Mouse (Mus musculus): ENCODE measurements around the gene Smoc2. TPM values are rescaled to one million over a fixed set of nuclear protein-coding genes. Genes with fewer than 3 reads are reported as not detected.

Smoc2 gene
- total and polyA plus RNA-seq, 3 experiments = not detected

DNA sequence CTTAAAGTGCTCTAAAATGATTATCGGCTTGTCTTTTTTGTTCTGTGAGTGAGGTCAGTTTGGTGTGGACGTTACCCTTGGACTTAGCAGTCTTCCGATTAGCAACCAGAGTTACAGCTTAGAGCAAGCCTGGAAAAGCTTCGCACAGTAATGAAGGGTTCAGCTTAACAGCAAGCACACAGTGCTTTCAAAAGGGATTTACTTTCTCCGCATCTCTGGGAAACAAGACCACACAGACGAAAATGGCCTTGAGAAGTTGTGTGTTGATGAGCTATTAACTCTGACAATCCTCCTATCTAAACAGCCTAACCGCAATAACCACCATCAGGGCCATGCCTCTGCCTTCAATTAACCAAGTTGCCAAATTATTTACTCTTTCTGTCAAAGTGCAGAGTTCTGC is 46.9 kb downstream of the Smoc2 start:
- Histone ChIP-seq H3K9ac (ENCODE audit: control insufficient read depth, low read depth, low read length, poor library complexity, severe bottlenecking) (no peak overlapping the region), H3K27me3 (ENCODE audit: control insufficient read depth in 1 of 2, insufficient read depth in 2 of 2, low read length in 2 of 2) (no peaks in the 10 kb centered on the region), H3K4me1 (ENCODE audit: control insufficient read depth in 1 of 2, insufficient read depth in 2 of 2, low read length in 2 of 2) (no peaks in the 10 kb centered on the region), H3K27ac (ENCODE audit: control insufficient read depth, low read depth, low read length) (no peak overlapping the region), H3K36me3 (ENCODE audit: control insufficient read depth in 1 of 2, insufficient read depth in 2 of 2, low read length in 2 of 2) (no peaks in the 10 kb centered on the region), H3K79me2 (ENCODE audit: control insufficient read depth, insufficient read depth, low read length, poor library complexity) (no peaks in the 10 kb centered on the region), H3K4me3 (ENCODE audit: control insufficient read depth in 1 of 2, insufficient read depth in 1 of 2, low read depth in 2 of 2, low read length in 2 of 2) (no peak overlapping the region), H3K9me3 (replicated peaks; ENCODE audit: insufficient read depth, low read length) (no peaks in the 10 kb centered on the region)
- no peak for TF ChIP-seq MEF2A (IDR thresholded peaks at IDR 0.05; ENCODE audit: extremely low read depth, insufficient replicate concordance, low read depth, low read length, poor library complexity, severe bottlenecking)
- TF ChIP-seq POLR2AphosphoS2 (IDR thresholded peaks at IDR 0.05; ENCODE audit: low read length) = no peak
- TF ChIP-seq TAL1 (IDR thresholded peaks at IDR 0.05; ENCODE audit: low read length) = no peak
- TF ChIP-seq TCF12 (IDR thresholded peaks at IDR 0.05; ENCODE audit: low read depth, low read length) = no peak
- no peak for TF ChIP-seq BHLHE40 (IDR thresholded peaks at IDR 0.05; ENCODE audit: borderline replicate concordance, low read depth, low read length)
- no peak for TF ChIP-seq NELFE (IDR thresholded peaks at IDR 0.05; ENCODE audit: low read depth, low read length)
- no peak for TF ChIP-seq HCFC1 (IDR thresholded peaks at IDR 0.05; ENCODE audit: low read depth, low read length)
- TF ChIP-seq TBP (IDR thresholded peaks at IDR 0.05; ENCODE audit: low read depth, low read length) = no peak
- no peak for TF ChIP-seq MAX (IDR thresholded peaks at IDR 0.05; ENCODE audit: low read length)
- TF ChIP-seq CHD2 (IDR thresholded peaks at IDR 0.05; ENCODE audit: low read length) = no peak
- TF ChIP-seq SIN3A (IDR thresholded peaks at IDR 0.05; ENCODE audit: low read length) = no peak
- no peak for DNase-seq (ENCODE audit: low read depth, low spot score)

DNA sequence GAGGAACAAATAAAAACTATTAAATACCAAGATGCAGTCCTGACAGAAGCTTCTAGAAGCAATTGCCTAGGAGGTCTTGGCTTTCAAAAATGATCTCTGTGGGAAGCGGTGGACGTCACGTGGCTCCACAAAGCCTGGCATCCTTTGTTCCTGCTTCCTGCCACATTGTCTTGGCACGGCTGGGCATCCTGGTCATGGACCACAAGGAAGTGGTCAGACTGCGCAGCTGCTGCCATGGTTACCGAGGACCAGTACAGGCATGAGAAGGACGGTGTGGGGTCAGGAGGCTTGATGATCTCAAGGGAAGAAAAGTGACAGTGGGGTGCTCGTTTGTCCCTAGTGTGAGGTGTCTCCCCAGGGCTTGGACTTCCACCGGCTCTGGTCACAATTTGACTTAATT is 48.7 kb downstream of the Smoc2 start:
- Histone ChIP-seq H3K4me1 (ENCODE audit: control insufficient read depth in 1 of 2, insufficient read depth in 2 of 2, low read length in 2 of 2) (no peaks in the 10 kb centered on the region), H3K27ac (ENCODE audit: control insufficient read depth, low read depth, low read length) (no peak overlapping the region), H3K9ac (ENCODE audit: control insufficient read depth, low read depth, low read length, poor library complexity, severe bottlenecking) (no peak overlapping the region), H3K36me3 (ENCODE audit: control insufficient read depth in 1 of 2, insufficient read depth in 2 of 2, low read length in 2 of 2) (no peaks in the 10 kb centered on the region), H3K79me2 (ENCODE audit: control insufficient read depth, insufficient read depth, low read length, poor library complexity) (no peaks in the 10 kb centered on the region), H3K27me3 (ENCODE audit: control insufficient read depth in 1 of 2, insufficient read depth in 2 of 2, low read length in 2 of 2) (no peaks in the 10 kb centered on the region), H3K4me3 (ENCODE audit: control insufficient read depth in 1 of 2, insufficient read depth in 1 of 2, low read depth in 2 of 2, low read length in 2 of 2) (no peak overlapping the region), H3K9me3 (replicated peaks; ENCODE audit: insufficient read depth, low read length) (no peaks in the 10 kb centered on the region)
- no peak for DNase-seq (ENCODE audit: low read depth, low spot score)
- TF ChIP-seq ELF1 (IDR thresholded peaks at IDR 0.05; ENCODE audit: low read depth, low read length) (no peak), RAD21 (IDR thresholded peaks at IDR 0.05; ENCODE audit: low read depth, low read length) (no peak), POLR2A (IDR thresholded peaks at IDR 0.05; ENCODE audit: control insufficient read depth in 1 of 2, insufficient read depth in 1 of 2, low read depth in 1 of 2, low read length in 2 of 2, poor library complexity in 1 of 2) (no peak), MYC (IDR thresholded peaks at IDR 0.05; ENCODE audit: low read depth, low read length) (no peak), SMC3 (IDR thresholded peaks at IDR 0.05; ENCODE audit: low read depth, low read length) (no peak), MXI1 (IDR thresholded peaks at IDR 0.05; ENCODE audit: low read depth, low read length) (no peak), HCFC1 (IDR thresholded peaks at IDR 0.05; ENCODE audit: low read depth, low read length) (no peak), TBP (IDR thresholded peaks at IDR 0.05; ENCODE audit: low read depth, low read length) (no peak), SIN3A (IDR thresholded peaks at IDR 0.05; ENCODE audit: low read length) (no peak)

Data from MEL (cell line).